Mouse (Mus musculus) Muller cell, postnatal 12 days (primary cell): ENCODE measurements around the gene Osbpl11.

ENCODE experiments used
- DNase-seq: peaks from one replicate; pipeline ENCODE4 v3.0.0-alpha.2; 2015; ENCODE audit errors: inconsistent ontology term

The Osbpl11 gene

DNA sequence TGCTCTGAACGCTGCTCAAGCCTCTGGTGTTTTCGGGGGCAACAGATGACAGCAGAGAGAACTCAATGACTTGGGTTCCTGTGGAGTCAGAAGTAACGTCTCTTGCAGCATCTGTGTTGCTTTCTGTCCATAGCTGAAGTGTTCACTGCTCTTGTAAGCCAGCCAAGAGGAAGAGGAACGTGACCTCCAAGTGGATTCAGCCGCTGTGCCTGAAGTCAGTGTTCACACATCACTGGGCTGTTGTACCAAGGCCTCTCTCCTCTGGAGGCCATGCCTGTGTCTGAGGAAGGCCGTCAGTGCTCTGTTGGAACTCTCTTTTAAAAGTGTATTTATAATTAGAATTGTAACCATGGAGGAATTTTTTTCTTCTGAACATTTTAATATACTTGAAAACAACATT lies 57.2 kb downstream of the Osbpl11 start:
- DNase-seq, result no peak

GRCm38 (mm10) chr16:33244136-33244691 lies 59.3 kb downstream of the Osbpl11 start:
- DNase-seq, result no peak

- no peak for DNase-seq
These were observed 60.1 kb downstream of the Osbpl11 start for GRCm38 (mm10) chr16:33244933-33245470.

DNA sequence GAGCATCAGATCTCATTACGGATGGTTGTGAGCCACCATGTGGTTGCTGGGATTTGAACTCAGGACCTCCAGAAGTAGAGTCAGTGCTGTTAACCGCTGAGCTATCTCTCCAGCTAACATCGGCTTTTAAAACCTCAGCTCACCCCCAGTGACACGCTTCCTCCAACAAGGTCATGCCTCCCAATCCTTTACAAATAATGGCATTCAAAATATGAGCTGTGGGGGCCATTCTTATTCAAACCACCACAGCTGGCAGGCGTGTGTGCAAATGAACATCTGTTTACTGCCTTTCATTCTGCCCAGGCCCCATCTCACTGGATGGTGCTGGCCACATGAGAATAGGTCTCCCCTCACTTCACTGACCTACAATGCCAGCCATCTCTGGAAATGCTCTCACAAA lies 61.7 kb downstream of the Osbpl11 start:
- no peak for DNase-seq

GRCm38 (mm10) chr16:33247006-33247405 lies 62.1 kb downstream of the Osbpl11 start:
- no peak for DNase-seq

GRCm38 (mm10) chr16:33250651-33251120 lies 65.8 kb downstream of the Osbpl11 start:
- DNase-seq, result no peak

GRCm38 (mm10) chr16:33251194-33252051 lies 66.6 kb downstream of the Osbpl11 start, which contains the start of gene Snx4:
Snx4 (plus strand) TSS chr16:33251442.
- peak; percentile 93 for DNase-seq

GRCm38 (mm10) chr16:33255601-33256000 lies 70.7 kb downstream of the Osbpl11 start:
- no peak for DNase-seq

- no peak for DNase-seq
These were observed 73.7 kb downstream of the Osbpl11 start for GRCm38 (mm10) chr16:33258530-33258929.

GRCm38 (mm10) chr16:33259824-33260223 lies 75.0 kb downstream of the Osbpl11 start:
- DNase-seq, result no peak

- DNase-seq, result no peak
These were observed 76.0 kb downstream of the Osbpl11 start for GRCm38 (mm10) chr16:33260825-33261224.

DNA sequence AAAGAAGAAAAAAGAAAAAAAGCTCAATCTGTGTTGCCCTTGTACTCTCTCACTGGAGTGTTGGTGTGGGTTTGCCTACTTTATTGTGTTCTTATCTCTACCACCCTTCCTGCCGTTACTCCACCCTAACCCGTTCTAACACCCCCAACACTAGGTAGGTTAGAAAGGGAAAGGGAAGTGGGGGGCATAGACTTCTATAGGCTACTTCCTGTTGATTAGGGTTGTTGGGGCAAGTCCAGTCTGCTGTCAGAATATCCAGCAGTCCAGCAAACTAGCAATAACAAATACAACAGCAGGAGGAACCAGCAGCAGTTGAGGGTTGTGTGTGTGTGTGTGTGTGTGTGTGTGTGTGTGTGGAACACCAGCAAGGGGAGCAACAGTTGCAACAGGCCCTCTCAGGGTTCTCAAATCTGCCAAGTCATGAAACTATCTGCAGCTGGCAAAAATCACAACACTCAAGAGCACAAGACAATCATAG lies 76.8 kb downstream of the Osbpl11 start:
- no peak for DNase-seq

DNA sequence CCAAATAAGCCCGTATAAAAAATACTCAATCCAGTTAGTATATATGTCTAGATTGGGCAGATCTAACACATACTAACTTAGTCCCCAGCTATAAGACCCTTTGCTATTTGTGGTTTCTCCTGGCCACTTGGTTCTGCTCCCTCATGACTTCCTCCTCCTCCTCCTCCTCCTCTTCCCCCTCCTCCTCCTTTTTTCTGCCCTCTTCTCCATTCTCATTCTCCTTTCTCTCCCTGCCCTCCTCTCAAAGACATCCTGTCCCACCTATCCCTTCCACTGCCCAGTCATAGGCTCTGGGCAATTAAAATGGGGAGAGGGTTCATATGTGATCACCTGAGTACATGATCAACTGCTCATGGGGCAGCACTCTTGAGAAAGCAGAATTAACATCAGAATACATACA lies 77.2 kb downstream of the Osbpl11 start:
- DNase-seq, result no peak

DNA sequence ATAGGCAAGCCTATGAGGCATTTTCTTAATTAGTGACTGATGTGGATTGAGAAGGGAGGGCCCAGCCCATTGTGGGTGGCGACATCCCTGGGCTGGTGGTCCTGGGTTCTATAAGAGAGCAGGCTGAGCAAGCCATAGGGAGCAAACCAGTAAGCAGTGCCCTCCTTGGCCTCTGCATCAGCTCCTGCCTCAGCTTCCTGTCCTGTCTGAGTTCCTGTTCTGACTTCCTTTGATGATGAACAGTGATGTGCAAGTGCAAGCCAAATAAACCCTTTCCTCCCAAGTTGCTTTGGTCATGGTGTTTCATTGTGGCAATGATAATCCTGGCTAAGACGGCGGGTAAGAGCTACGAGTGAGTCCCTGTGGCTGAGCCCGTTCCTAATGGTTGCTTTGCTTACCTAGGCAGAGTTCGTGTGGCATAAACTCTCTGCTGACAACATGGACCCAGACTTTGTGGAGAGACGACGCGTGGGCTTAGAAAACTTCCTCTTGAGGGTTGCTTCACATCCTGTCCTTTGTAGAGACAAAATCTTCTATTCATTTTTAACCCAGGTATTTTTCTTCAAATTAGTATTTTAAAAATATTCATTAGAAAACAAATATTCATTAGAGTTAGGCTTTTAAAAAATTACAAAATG lies 82.9 kb downstream of the Osbpl11 start:
- no peak for DNase-seq

- no peak for DNase-seq
These were observed 87.0 kb downstream of the Osbpl11 start for GRCm38 (mm10) chr16:33271824-33272223.

GRCm38 (mm10) chr16:33283079-33283478 lies 98.2 kb downstream of the Osbpl11 start:
- no peak for DNase-seq

DNA sequence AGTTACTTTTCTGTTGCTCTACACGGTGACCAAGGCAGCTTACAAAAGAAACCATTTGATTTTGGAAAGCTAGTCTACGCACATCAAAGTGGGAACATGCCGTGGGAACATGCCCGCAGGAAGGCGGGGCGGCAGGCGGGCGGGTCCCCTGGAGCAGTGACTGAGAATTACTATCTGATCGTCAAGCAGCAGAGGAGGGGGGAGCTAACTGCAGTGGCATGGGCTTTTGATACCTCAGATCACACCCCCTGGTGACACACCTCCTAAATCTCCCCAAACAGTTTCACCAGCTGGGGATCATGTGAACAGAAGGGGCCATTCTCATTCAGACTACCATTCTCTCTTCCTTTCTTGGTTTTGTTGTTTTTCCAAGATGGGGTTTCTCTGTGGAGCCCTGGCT lies 103.7 kb downstream of the Osbpl11 start:
- no peak for DNase-seq

- no peak for DNase-seq
These were observed 105.1 kb downstream of the Osbpl11 start for GRCm38 (mm10) chr16:33289981-33290380.

DNA sequence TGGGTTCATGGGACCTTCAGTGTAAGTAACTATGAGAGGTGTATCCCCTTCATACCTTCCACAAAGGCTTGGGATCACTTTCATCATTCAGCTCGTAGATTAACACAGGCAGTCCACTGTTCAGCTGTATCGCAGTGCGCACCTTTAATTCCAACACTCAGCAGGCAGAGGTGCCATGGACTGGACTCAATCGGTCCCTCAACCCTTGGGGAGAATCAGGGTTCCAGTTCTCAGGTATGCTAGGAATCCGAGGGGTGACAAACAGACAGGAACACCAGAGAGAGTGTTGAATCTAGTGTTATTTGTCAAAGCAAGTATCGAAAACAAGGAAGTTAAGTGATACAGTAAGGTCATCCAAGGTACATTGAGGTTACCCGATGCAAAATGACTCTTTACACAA lies 107.4 kb downstream of the Osbpl11 start:
- DNase-seq, result no peak
